Mouse (Mus musculus) embryonic facial prominence, embryonic 15.5 days (tissue): Measurements from ENCODE around the gene Capn5. TPM values are rescaled to one million over a fixed set of nuclear protein-coding genes. Genes with fewer than 3 reads are reported as not detected.
A peak's percentile ranks its signal among the peaks of the same experiment; 100 is the strongest.

Experiments used
- ATAC-seq: fragments of 200-750 bp; cut with Nextera tagmentation; 2 replicates; pipeline ENCODE4 v1.8.0; 2017; ENCODE audit warnings: low read depth, moderate TSS enrichment; ENCODE audit not compliant: insufficient number of reproducible peaks, low FRiP score, low TSS enrichment
- H3K27ac ChIP-seq: fragments of 300-500 bp; sonication (generic); replicated peaks from 2 replicates; pipeline ENCODE4 v1.5.1; 2015; ENCODE audit warnings: mild to moderate bottlenecking, inconsistent platforms
- H3K27me3 ChIP-seq: fragments of 300-500 bp; sonication (generic); 2 replicates; pipeline ENCODE4 v1.6.1; 2015; ENCODE audit warnings: inconsistent platforms
- H3K36me3 ChIP-seq: fragments of 300-500 bp; sonication (generic); 2 replicates; pipeline ENCODE4 v1.6.1; 2015; ENCODE audit warnings: mild to moderate bottlenecking, inconsistent platforms
- H3K4me1 ChIP-seq: fragments of 300-500 bp; sonication (generic); 2 replicates; pipeline ENCODE4 v1.6.1; 2015; ENCODE audit warnings: inconsistent platforms
- H3K4me2 ChIP-seq: fragments of 300-500 bp; sonication (generic); replicated peaks from 2 replicates; pipeline ENCODE4 v1.6.1; 2015; ENCODE audit warnings: mild to moderate bottlenecking, inconsistent platforms
- H3K4me3 ChIP-seq: fragments of 300-500 bp; sonication (generic); replicated peaks from 2 replicates; pipeline ENCODE4 v1.5.1; 2015; ENCODE audit warnings: mild to moderate bottlenecking, inconsistent platforms
- H3K9ac ChIP-seq: fragments of 300-500 bp; sonication (generic); 2 replicates; pipeline ENCODE4 v1.6.1; 2015; ENCODE audit warnings: inconsistent platforms
- H3K9me3 ChIP-seq: fragments of 300-500 bp; sonication (generic); replicated peaks from 2 replicates; pipeline ENCODE4 v1.6.1; 2016; ENCODE audit warnings: inconsistent platforms
- WGBS: fragments of 180-500 bp; shearing (Covaris S2); methylation state at CpG from one replicate; pipeline ENCODE4 v1.1.7; 2015; 5-methylcytosine and 5-hydroxymethylcytosine counted together
- polyA plus RNA-seq: library from polyadenylated mRNA; unstranded; fragments of >200 nt; fragmentation: Nextera tagmentation; extraction: Ambion mirVana; gene quantifications from 2 replicates; pipeline ENCODE4 v1.2.1, GENCODE M21; 2015

Gene Capn5
- polyA plus RNA-seq, 1 experiment from 2014 or later, result 11.2 TPM

DNA sequence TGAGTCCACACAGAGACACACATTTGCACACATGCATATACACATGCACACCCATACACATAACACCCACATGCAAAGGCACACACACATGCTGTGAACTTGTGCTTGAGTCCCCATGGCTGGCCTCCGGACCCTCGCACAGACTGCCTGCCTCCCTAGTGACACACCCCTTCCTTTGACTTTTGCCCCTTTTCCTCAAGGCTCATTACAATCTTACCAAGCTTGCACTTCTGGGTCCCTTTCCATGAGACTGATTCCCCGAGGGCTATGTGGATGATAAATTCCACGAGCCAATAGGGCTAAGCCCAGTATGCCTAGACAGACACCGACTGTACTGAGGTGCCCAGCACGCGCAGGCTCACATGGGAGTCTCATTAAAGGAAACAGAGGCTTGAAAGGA lies 71.8 kb downstream of the Capn5 start:
- H3K27ac ChIP-seq, result no peak overlapping the region
- peaks cover 23% of the 10 kb centered on the region for H3K4me1 ChIP-seq
- H3K36me3 ChIP-seq, result no peaks in the 10 kb centered on the region
- H3K9me3 ChIP-seq, result no peaks in the 10 kb centered on the region
- WGBS, result 79% methylated on average over 7 of the region's 7 CpGs
- no peak overlapping the region for H3K4me3 ChIP-seq
- no peak overlapping the region for H3K4me2 ChIP-seq
- H3K9ac ChIP-seq, result no peak overlapping the region
- no peak for ATAC-seq
- peaks cover 8% of the 10 kb centered on the region for H3K27me3 ChIP-seq

DNA sequence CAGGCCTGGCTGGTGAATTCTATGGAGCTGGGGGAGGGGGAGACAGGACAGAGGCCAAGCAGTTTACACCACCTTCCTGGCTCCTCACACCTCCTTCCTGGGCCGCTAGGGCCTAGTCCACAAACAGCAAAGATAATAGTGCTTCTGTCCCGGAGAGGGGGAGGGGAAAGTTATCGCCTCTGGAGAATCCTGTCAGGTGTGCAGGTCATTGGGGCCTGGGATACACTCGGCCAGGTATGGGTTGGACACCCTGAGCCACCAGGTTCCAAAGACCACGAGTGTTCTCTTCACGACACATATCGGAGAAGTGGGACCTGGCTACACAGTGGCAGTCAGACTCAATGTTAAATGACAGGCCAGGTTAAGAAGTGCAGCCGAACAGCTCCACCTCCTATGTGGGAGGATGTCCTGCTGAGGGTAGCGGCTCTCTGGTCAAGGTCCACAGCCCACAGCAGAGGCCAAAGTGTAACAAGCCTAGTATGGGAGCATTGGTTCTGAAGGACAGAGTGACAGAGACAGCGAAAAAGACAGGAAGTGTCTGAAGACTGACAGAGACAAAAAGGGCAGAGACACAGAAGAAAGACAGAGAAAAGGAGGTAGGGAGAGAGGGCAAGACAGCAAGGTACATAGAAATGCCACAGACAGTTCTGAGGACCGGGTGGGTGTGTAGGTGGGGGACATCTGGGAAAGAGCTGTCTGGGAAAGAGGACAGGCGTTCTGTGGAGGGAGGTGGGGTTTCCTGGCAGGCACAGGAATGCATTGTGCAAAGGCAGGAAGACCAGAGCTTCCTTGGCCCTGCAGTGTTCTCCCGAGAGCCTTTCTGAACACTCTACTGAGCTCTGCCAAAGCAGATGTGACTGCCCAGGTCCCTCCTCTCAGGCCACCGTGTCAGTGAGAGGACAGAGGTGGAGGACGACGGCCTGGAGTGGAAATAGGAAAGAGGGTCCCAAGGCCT lies 73.3 kb downstream of the Capn5 start:
- Histone ChIP-seq H3K27me3 (no peaks in the 10 kb centered on the region), H3K4me3 (no peak overlapping the region), H3K9me3 (no peaks in the 10 kb centered on the region), H3K4me2 (no peak overlapping the region), H3K27ac (no peak overlapping the region), H3K4me1 (peaks cover 14% of the 10 kb centered on the region), H3K9ac (no peak overlapping the region), H3K36me3 (no peaks in the 10 kb centered on the region)
- 62% methylated on average over 16 of the region's 16 CpGs for WGBS
- ATAC-seq, result no peak

DNA sequence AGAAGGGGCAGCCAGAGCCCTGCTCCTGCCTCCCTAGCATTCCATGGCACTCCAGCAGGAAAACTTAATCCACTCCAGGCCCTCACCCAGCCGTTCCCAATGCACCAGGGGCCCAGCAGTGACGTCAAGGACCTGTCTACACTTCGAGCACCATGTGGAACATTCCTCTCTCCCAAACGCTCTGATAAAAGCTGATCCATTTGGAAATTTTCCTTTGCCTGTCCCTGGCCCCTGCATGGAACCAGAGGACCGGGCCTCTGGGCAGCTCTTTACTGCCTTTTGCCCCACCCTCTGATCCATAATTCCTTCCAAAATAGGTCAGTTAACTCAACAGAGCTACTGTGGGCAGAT lies 74.2 kb downstream of the Capn5 start:
- ATAC-seq, result no peak

DNA sequence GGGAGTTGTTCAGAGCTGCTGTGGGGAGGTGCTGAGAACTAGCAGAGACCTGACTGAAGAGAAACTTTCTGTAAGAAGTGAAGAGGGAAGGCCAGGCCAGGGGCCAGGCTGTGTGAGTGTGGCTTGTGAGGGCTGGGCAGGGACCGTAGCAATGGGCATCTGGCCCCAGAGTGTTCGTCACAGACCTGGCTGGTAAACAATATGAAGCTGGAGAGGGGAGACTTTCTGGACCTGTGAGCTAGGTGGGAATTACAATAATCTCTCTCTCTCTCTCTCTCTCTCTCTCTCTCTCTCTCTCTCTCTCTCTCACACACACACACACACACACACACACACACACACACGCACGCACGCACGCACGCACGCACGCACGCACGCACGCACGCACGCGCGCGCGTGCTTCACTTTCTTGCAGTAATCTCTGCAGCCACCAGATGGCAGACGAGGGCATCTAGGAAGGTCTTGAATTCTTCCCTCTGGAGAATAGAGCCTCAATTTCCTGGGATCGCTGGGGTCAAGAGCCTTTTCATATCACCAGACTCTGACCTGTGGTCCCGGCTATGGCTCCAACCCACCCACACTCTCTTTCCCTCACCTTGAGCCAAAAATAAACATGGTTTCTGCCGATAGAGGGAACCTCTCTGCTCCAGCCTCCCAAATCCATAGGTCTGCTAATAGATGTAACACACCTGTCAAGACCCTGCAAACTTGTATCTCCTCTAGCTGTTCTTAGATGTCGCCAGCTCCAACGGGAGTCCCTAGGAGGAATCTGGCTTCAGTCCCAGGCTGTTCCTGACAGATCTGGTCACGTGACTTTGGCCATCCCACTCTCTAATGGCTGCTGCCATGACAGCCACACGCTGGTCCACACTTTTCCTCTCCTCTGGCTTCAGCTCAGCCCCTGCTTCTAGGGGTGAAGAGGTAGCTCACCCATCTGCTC lies 74.8 kb downstream of the Capn5 start:
- Histone ChIP-seq H3K9me3 (no peaks in the 10 kb centered on the region), H3K4me2 (peak overlapping the region; percentile 51), H3K27me3 (no peaks in the 10 kb centered on the region), H3K27ac (peak overlapping the region; percentile 34; the same call in 1 of the 2 replicates), H3K36me3 (no peaks in the 10 kb centered on the region), H3K4me1 (peaks cover 11% of the 10 kb centered on the region; the same call in 1 of the 2 replicates), H3K4me3 (peak overlapping the region; percentile 32), H3K9ac (no peak overlapping the region; the same call in 1 of the 2 replicates)
- WGBS, result 17% methylated on average over 23 of the region's 26 CpGs
- no peak for ATAC-seq

More for the DNA sequence above, 74.2 kb downstream of the Capn5 start:
- Histone ChIP-seq H3K9me3 (no peaks in the 10 kb centered on the region), H3K4me1 (peaks cover 11% of the 10 kb centered on the region; the same call in 1 of the 2 replicates), H3K36me3 (no peaks in the 10 kb centered on the region), H3K27me3 (no peaks in the 10 kb centered on the region), H3K9ac (no peak overlapping the region), H3K4me3 (no peak overlapping the region), H3K4me2 (0 out of 2 replicates have a peak overlapping the region, but pooled peaks have one; percentile 51), H3K27ac (no peak overlapping the region; the same call in 1 of the 2 replicates)
- WGBS, result 55% methylated on average over 5 of the region's 5 CpGs

DNA sequence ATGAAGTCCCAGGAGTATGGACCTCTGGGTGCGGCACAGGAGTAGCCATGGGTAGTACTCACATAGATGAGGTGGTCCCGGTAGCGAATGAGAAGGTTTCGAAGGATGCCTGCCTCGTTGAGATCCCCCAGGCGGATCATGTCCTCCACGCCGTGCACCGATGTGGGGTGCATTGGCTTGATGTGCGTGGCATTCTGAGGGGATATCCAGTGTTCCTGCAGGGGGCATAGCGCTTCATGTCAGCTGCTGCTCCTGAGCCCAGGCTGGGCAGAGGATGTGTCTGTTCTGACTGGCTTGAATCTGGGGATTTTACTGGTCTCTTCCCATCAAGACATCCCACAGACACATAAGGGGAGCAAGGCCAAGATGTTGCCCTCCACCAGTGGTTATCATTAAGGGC lies 75.6 kb downstream of the Capn5 start:
- Histone ChIP-seq H3K27me3 (no peaks in the 10 kb centered on the region), H3K36me3 (peaks cover 5% of the 10 kb centered on the region; the same call in 1 of the 2 replicates), H3K4me2 (peak overlapping the region; percentile 51; the same call in 1 of the 2 replicates), H3K27ac (0 out of 2 replicates have a peak overlapping the region, but pooled peaks have one; percentile 34), H3K4me3 (peak overlapping the region; percentile 32; the same call in 1 of the 2 replicates), H3K9ac (no peak overlapping the region), H3K4me1 (peaks cover 11% of the 10 kb centered on the region; the same call in 1 of the 2 replicates), H3K9me3 (no peaks in the 10 kb centered on the region)
- 94% methylated on average over 11 of the region's 11 CpGs for WGBS
- no peak for ATAC-seq

DNA sequence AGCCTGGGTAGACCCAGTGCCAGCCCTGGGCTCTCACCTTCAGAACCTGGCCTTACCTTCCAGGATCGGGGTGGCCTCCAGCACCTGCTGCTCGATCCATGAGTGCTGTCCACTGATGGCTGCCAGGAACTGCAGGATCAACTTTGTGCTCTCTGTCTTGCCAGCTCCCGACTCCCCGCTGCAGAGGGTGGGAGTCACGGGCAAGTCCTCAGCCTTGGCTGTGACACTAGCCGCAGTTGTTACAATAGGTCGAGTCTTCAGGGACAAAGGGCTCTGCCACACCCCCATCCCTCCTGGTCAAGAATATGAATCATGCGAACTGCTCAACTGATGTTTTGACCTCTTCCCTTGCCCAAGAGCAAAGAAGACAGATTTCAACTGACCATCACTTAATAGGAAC lies 80.5 kb downstream of the Capn5 start:
- Histone ChIP-seq H3K9me3 (no peaks in the 10 kb centered on the region), H3K4me1 (peaks cover 2% of the 10 kb centered on the region; the same call in 1 of the 2 replicates), H3K9ac (no peak overlapping the region), H3K27me3 (no peaks in the 10 kb centered on the region), H3K4me3 (no peak overlapping the region), H3K36me3 (peaks cover 18% of the 10 kb centered on the region), H3K27ac (no peak overlapping the region), H3K4me2 (no peak overlapping the region)
- WGBS, result 92% methylated on average over 8 of the region's 8 CpGs
- no peak for ATAC-seq

DNA sequence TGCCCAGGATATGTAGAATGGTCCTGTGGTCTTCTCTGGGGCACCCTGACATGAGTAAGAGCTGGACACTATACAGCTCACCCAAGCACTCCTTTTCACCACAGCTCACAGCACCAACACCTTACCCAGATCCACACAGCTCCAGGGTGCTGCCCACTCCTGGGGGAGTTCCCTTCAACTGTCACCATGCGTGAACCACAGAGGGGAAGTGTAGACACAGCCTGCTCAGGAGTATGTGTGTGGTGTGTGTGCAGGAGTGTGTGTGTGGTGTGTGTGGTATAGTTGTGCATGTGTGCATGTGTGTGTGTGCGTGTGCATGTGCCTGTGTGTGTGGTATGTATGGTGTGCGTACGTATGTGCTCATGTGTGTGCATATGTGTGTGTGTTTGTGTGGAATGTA lies 82.2 kb downstream of the Capn5 start:
- no peak overlapping the region for H3K4me2 ChIP-seq
- 90% methylated on average over 4 of the region's 4 CpGs for WGBS
- no peaks in the 10 kb centered on the region for H3K27me3 ChIP-seq
- no peak for ATAC-seq
- peaks cover 18% of the 10 kb centered on the region for H3K36me3 ChIP-seq
- no peak overlapping the region for H3K9ac ChIP-seq
- H3K9me3 ChIP-seq, result no peaks in the 10 kb centered on the region
- no peak overlapping the region for H3K4me3 ChIP-seq
- no peak overlapping the region for H3K27ac ChIP-seq
- no peaks in the 10 kb centered on the region for H3K4me1 ChIP-seq

DNA sequence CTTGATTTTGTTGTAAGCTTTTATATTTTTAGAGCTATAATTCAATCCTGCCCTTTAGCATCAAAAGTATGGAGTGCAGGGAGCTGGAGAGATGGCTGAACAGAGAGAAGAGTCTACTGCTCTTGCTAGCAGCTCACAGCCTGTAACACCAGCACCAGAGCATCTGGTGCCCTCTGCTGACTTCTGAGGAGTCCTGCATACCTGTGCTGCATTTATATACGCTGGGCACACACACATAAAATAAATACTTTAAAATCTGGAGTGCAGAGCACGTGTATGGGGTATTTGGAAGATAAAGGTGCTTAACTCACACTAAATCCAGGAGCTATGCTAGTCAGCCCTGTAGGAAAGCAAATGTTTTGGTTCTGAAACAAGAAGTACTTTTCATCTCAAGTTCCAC lies 91.7 kb downstream of the Capn5 start:
- H3K4me1 ChIP-seq, result peaks cover 15% of the 10 kb centered on the region
- no peak overlapping the region for H3K4me2 ChIP-seq
- H3K9ac ChIP-seq, result no peak overlapping the region
- no peak overlapping the region for H3K27ac ChIP-seq
- WGBS, result 43% methylated on average over 2 of the region's 2 CpGs
- H3K27me3 ChIP-seq, result no peaks in the 10 kb centered on the region
- no peaks in the 10 kb centered on the region for H3K36me3 ChIP-seq
- no peaks in the 10 kb centered on the region for H3K9me3 ChIP-seq
- no peak for ATAC-seq
- H3K4me3 ChIP-seq, result no peak overlapping the region

DNA sequence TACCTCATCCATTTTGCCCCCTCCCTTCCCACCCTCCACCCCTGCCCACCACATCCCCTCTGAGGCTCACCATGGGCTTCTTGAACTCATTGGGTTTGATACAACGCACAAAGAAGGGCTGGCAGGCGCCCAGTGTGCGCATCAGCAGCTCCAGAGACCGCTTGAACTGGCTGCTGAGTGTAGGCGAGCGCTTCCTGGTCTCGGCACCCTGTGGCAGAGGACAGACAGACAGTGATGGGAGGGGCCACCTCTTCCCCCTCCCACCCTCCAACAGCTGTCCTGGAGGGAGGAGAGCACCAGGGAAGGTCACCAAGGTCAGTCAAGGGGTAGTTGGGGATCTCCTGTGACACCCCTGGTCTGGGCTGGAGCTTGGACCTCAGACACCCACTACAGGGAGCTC lies 92.8 kb downstream of the Capn5 start:
- H3K4me2 ChIP-seq, result no peak overlapping the region
- H3K27ac ChIP-seq, result no peak overlapping the region
- peaks cover 15% of the 10 kb centered on the region for H3K4me1 ChIP-seq
- H3K9ac ChIP-seq, result no peak overlapping the region
- no peak for ATAC-seq
- no peaks in the 10 kb centered on the region for H3K36me3 ChIP-seq
- no peaks in the 10 kb centered on the region for H3K9me3 ChIP-seq
- no peaks in the 10 kb centered on the region for H3K27me3 ChIP-seq
- no peak overlapping the region for H3K4me3 ChIP-seq
- 77% methylated on average over 7 of the region's 7 CpGs for WGBS

DNA sequence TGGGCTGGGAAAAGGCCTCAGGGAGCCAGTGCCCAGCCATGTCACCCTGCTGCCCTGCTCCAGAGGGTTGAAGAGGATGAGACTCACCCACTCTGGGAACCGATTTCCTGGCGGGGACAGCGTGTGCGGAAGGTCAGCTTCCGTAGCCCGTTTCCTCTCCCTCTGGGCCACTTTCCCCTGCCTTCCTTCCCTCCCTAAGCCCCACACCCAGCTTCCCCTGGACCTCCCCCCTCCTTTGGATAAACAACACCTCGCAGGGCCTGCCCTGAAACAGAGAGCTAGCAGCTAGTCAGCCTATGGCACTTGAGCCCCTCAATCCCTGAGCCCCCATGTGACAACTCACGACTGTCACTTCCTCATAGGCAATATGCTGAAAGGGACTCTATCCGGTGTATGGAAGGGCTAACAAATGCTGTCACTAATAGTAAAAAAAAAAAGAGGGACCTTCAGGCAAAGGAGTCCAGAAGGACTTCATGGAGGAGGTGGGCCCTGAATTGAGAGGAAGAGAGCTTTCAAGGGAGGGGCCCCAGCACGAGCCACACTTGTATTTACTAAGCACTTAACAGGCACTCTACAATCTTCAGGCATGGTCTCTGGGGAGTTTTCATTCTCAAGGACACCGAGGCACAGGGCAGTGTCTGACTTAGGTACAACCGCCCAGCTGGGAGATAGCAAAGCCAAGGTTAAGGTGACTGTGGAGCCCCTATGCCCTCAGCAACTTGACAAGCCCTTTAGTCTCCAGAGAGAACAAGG lies 93.4 kb downstream of the Capn5 start:
- H3K27me3 ChIP-seq, result no peaks in the 10 kb centered on the region
- H3K9ac ChIP-seq, result no peak overlapping the region
- WGBS, result 52% methylated on average over 12 of the region's 12 CpGs
- H3K4me1 ChIP-seq, result peaks cover 15% of the 10 kb centered on the region
- no peak overlapping the region for H3K4me2 ChIP-seq
- no peak overlapping the region for H3K4me3 ChIP-seq
- H3K27ac ChIP-seq, result no peak overlapping the region
- ATAC-seq, result no peak
- no peaks in the 10 kb centered on the region for H3K36me3 ChIP-seq
- no peaks in the 10 kb centered on the region for H3K9me3 ChIP-seq
